Mouse (Mus musculus): ENCODE results near the gene Lamtor2. TPM values are rescaled to one million over a fixed set of nuclear protein-coding genes. Genes with fewer than 3 reads are reported as not detected.

Lamtor2 gene
- polyA plus RNA-seq, 1 experiment from 2014 or later = 102 TPM

GRCm38 (mm10) chr3:88530082-88530864 lies 22.6 kb downstream of the Lamtor2 start:
- Histone ChIP-seq H3K4me2 (peak overlapping the region; percentile 99), H3K36me3 (no peaks in the 10 kb centered on the region), H3K9me3 (replicated peaks) (no peaks in the 10 kb centered on the region), H3K4me3 (peak overlapping the region; percentile 74), H3K27ac (peak overlapping the region; percentile 53; the same call in 1 of the 2 replicates), H3K4me1 (peaks cover 82% of the 10 kb centered on the region), H3K27me3 (replicated peaks) (peaks cover 22% of the 10 kb centered on the region), H3K9ac (peak overlapping the region; percentile 81)
- WGBS (ENCODE audit: insufficient replicate concordance) = 44% methylated on average over 11 of the region's 11 CpGs
- no peak for ATAC-seq

GRCm38 (mm10) chr3:88529204-88530000 lies 23.5 kb downstream of the Lamtor2 start:
- no peak overlapping the region for H3K27ac ChIP-seq
- 63% methylated on average over 7 of the region's 7 CpGs for WGBS (ENCODE audit: insufficient replicate concordance)
- H3K4me3 ChIP-seq = no peak overlapping the region
- H3K4me2 ChIP-seq = peak overlapping the region; percentile 99; the same call in 1 of the 2 replicates
- H3K36me3 ChIP-seq = no peaks in the 10 kb centered on the region
- H3K9me3 ChIP-seq (replicated peaks) = no peaks in the 10 kb centered on the region
- no peak for ATAC-seq
- H3K9ac ChIP-seq = no peak overlapping the region
- peaks cover 14% of the 10 kb centered on the region for H3K27me3 ChIP-seq (replicated peaks)
- H3K4me1 ChIP-seq = peaks cover 73% of the 10 kb centered on the region

- no peaks in the 10 kb centered on the region for H3K9me3 ChIP-seq (replicated peaks)
- H3K4me2 ChIP-seq = no peak overlapping the region
- H3K4me3 ChIP-seq = no peak overlapping the region
- no peak for ATAC-seq
- WGBS (ENCODE audit: insufficient replicate concordance) = 84% methylated on average over 11 of the region's 11 CpGs
- no peak overlapping the region for H3K27ac ChIP-seq
- no peak overlapping the region for H3K9ac ChIP-seq
- peaks cover 66% of the 10 kb centered on the region for H3K4me1 ChIP-seq
- peaks cover 11% of the 10 kb centered on the region for H3K27me3 ChIP-seq (replicated peaks)
- H3K36me3 ChIP-seq = 0 out of 2 replicates have a peak, but pooled peaks cover 4% of the 10 kb centered on the region
Measured at GRCm38 (mm10) chr3:88528646-88529045, 24.2 kb downstream of the Lamtor2 start.

- WGBS (ENCODE audit: insufficient replicate concordance) = 27% methylated on average over 8 of the region's 8 CpGs
- Histone ChIP-seq H3K27ac (no peak overlapping the region), H3K27me3 (replicated peaks) (peaks cover under 1% of the 10 kb centered on the region; the same call in 1 of the 2 replicates), H3K4me3 (no peak overlapping the region), H3K9me3 (replicated peaks) (no peaks in the 10 kb centered on the region), H3K9ac (0 out of 2 replicates have a peak overlapping the region, but pooled peaks have one; percentile 51), H3K4me1 (peaks cover 55% of the 10 kb centered on the region), H3K36me3 (peaks cover 4% of the 10 kb centered on the region; the same call in 1 of the 2 replicates), H3K4me2 (peak overlapping the region; percentile 17; the same call in 1 of the 2 replicates)
- no peak for ATAC-seq
Measured at GRCm38 (mm10) chr3:88527565-88527964, 25.3 kb downstream of the Lamtor2 start.

GRCm38 (mm10) chr3:88526157-88527131 lies 26.4 kb downstream of the Lamtor2 start:
- ATAC-seq = peak; percentile 76
- Histone ChIP-seq H3K4me2 (no peak overlapping the region), H3K27ac (no peak overlapping the region)

GRCm38 (mm10) chr3:88525021-88525420 lies 27.9 kb downstream of the Lamtor2 start:
- Histone ChIP-seq H3K4me1 (peaks cover 38% of the 10 kb centered on the region), H3K36me3 (peaks cover 4% of the 10 kb centered on the region; the same call in 1 of the 2 replicates), H3K9ac (no peak overlapping the region), H3K27me3 (replicated peaks) (0 out of 2 replicates have a peak, but pooled peaks cover 2% of the 10 kb centered on the region), H3K27ac (no peak overlapping the region), H3K9me3 (replicated peaks) (no peaks in the 10 kb centered on the region), H3K4me2 (no peak overlapping the region), H3K4me3 (no peak overlapping the region)
- 69% methylated on average over 5 of the region's 5 CpGs for WGBS (ENCODE audit: insufficient replicate concordance)
- ATAC-seq = no peak

More at GRCm38 (mm10) chr3:88526157-88527131, 26.4 kb downstream of the Lamtor2 start:
- H3K27me3 ChIP-seq (replicated peaks) = no peaks in the 10 kb centered on the region
- peaks cover 4% of the 10 kb centered on the region; the same call in 1 of the 2 replicates for H3K36me3 ChIP-seq
- H3K9me3 ChIP-seq (replicated peaks) = no peaks in the 10 kb centered on the region
- H3K4me1 ChIP-seq = peaks cover 52% of the 10 kb centered on the region
- H3K9ac ChIP-seq = no peak overlapping the region; the same call in 1 of the 2 replicates
- 34% methylated on average over 17 of the region's 17 CpGs for WGBS (ENCODE audit: insufficient replicate concordance)
- no peak overlapping the region for H3K4me3 ChIP-seq

GRCm38 (mm10) chr3:88523027-88523426 lies 29.8 kb downstream of the Lamtor2 start:
- no peak overlapping the region for H3K4me3 ChIP-seq
- H3K9ac ChIP-seq = no peak overlapping the region
- no peaks in the 10 kb centered on the region for H3K9me3 ChIP-seq (replicated peaks)
- ATAC-seq = no peak
- H3K36me3 ChIP-seq = peaks cover 4% of the 10 kb centered on the region; the same call in 1 of the 2 replicates
- no peak overlapping the region for H3K27ac ChIP-seq
- 0 out of 2 replicates have a peak, but pooled peaks cover 8% of the 10 kb centered on the region for H3K27me3 ChIP-seq (replicated peaks)
- no peak overlapping the region for H3K4me2 ChIP-seq
- 76% methylated on average over 8 of the region's 8 CpGs for WGBS (ENCODE audit: insufficient replicate concordance)
- H3K4me1 ChIP-seq = peaks cover 23% of the 10 kb centered on the region

- H3K4me2 ChIP-seq = no peak overlapping the region
- H3K4me3 ChIP-seq = no peak overlapping the region
- no peak overlapping the region for H3K9ac ChIP-seq
- H3K27me3 ChIP-seq (replicated peaks) = 0 out of 2 replicates have a peak, but pooled peaks cover 11% of the 10 kb centered on the region
- no peak overlapping the region for H3K27ac ChIP-seq
- ATAC-seq = peak; percentile 42
- peaks cover 14% of the 10 kb centered on the region for H3K4me1 ChIP-seq
- WGBS (ENCODE audit: insufficient replicate concordance) = 15% methylated on average over 9 of the region's 9 CpGs
- no peaks in the 10 kb centered on the region for H3K9me3 ChIP-seq (replicated peaks)
- peaks cover 4% of the 10 kb centered on the region; the same call in 1 of the 2 replicates for H3K36me3 ChIP-seq
Measured at GRCm38 (mm10) chr3:88521803-88522331, 31.0 kb downstream of the Lamtor2 start.

- Histone ChIP-seq H3K4me3 (no peak overlapping the region), H3K4me2 (no peak overlapping the region), H3K9ac (no peak overlapping the region), H3K4me1 (peaks cover 8% of the 10 kb centered on the region), H3K36me3 (peaks cover 4% of the 10 kb centered on the region; the same call in 1 of the 2 replicates), H3K9me3 (replicated peaks) (no peaks in the 10 kb centered on the region), H3K27ac (no peak overlapping the region), H3K27me3 (replicated peaks) (peaks cover 17% of the 10 kb centered on the region; the same call in 1 of the 2 replicates)
- no peak for ATAC-seq
- 81% methylated on average over 6 of the region's 6 CpGs for WGBS (ENCODE audit: insufficient replicate concordance)
Measured at GRCm38 (mm10) chr3:88521156-88521555, 31.7 kb downstream of the Lamtor2 start.

- Histone ChIP-seq H3K9ac (no peak overlapping the region), H3K27me3 (replicated peaks) (peaks cover 20% of the 10 kb centered on the region; the same call in 1 of the 2 replicates), H3K4me2 (no peak overlapping the region), H3K9me3 (replicated peaks) (no peaks in the 10 kb centered on the region), H3K4me1 (peaks cover 5% of the 10 kb centered on the region; the same call in 1 of the 2 replicates), H3K36me3 (peaks cover 4% of the 10 kb centered on the region; the same call in 1 of the 2 replicates), H3K27ac (no peak overlapping the region), H3K4me3 (no peak overlapping the region)
- no peak for ATAC-seq
- 69% methylated on average over 2 of the region's 2 CpGs for WGBS (ENCODE audit: insufficient replicate concordance)
Measured at GRCm38 (mm10) chr3:88520078-88520477, 32.8 kb downstream of the Lamtor2 start.

All from liver, embryonic 12.5 days (tissue).